8 mouse cellular contexts compared by ENCODE assay signal in genomic region chr4:140987476-140987875, GRCm38 (mm10). TPM values are rescaled to one million over a fixed set of nuclear protein-coding genes. Genes with fewer than 3 reads are reported as not detected.
A peak's percentile ranks its signal among the peaks of the same experiment; 100 is the strongest.
DNase-seq lines count a peak whose midpoint lies in the region; ATAC-seq lines count a peak whose summit lies in the region.

No protein-coding gene starts in this region.

- intact Hi-C loops in gastrocnemius, postnatal 14 days (cut with DNase I; ENCODE audit: low total_unique reads): no loop called here

- no peaks in the 10 kb centered on the region for H3K9me3 ChIP-seq in forebrain, embryonic 11.5 days (ENCODE audit: control insufficient read depth, low read length)
- H3K9me3 ChIP-seq in liver, embryonic 11.5 days (ENCODE audit: control insufficient read depth, low read length): no peaks in the 10 kb centered on the region
- H3K9me3 ChIP-seq in stomach, embryonic 15.5 days: no peaks in the 10 kb centered on the region

- ATAC-seq in forebrain, embryonic 11.5 days (replicated peaks; ENCODE audit: low FRiP score): no peak
- peak; percentile 19; the same call in 1 of the 2 replicates for ATAC-seq in liver, embryonic 11.5 days (replicated peaks; ENCODE audit: low FRiP score)
- ATAC-seq in stomach, embryonic 15.5 days (ENCODE audit: insufficient read depth, low FRiP score, low read depth): no peak

- H3K4me1 ChIP-seq in forebrain, embryonic 11.5 days (replicated peaks; ENCODE audit: control insufficient read depth, insufficient read depth, low read length): peaks cover 3% of the 10 kb centered on the region; the same call in 1 of the 2 replicates
- H3K4me1 ChIP-seq in liver, embryonic 11.5 days (replicated peaks; ENCODE audit: control insufficient read depth, insufficient read depth, low read length): peaks cover 31% of the 10 kb centered on the region
- H3K4me1 ChIP-seq in stomach, embryonic 15.5 days: peaks cover 27% of the 10 kb centered on the region

- peak; percentile 43 for DNase-seq in cerebellum, adult 9-11 months
- no peak for DNase-seq in cerebellum, adult 8-10 months
- DNase-seq in 416B (ENCODE audit: low read depth): peak; percentile 87
- DNase-seq in forebrain, embryonic 11.5 days (ENCODE audit: low spot score): no peak
- no peak for DNase-seq in liver, embryonic 11.5 days (ENCODE audit: low spot score)
- no peak for DNase-seq in gastrocnemius, postnatal 14 days
- no peak for DNase-seq in thymus, postnatal 14 days

- H3K36me3 ChIP-seq in forebrain, embryonic 11.5 days (ENCODE audit: control insufficient read depth, insufficient read depth, low read length): no peaks in the 10 kb centered on the region
- no peaks in the 10 kb centered on the region for H3K36me3 ChIP-seq in liver, embryonic 11.5 days (ENCODE audit: control insufficient read depth, insufficient read depth, low read length)
- peaks cover 3% of the 10 kb centered on the region; the same call in 1 of the 2 replicates for H3K36me3 ChIP-seq in stomach, embryonic 15.5 days

- H3K27ac ChIP-seq in forebrain, embryonic 11.5 days (ENCODE audit: low read depth, low read length): no peak overlapping the region
- H3K27ac ChIP-seq in liver, embryonic 11.5 days (ENCODE audit: low read depth, low read length): peak overlapping the region; percentile 32; the same call in 1 of the 2 replicates
- no peak overlapping the region for H3K27ac ChIP-seq in stomach, embryonic 15.5 days

- 36% methylated on average over 7 of the region's 7 CpGs for WGBS in forebrain, embryonic 11.5 days
- WGBS in liver, embryonic 11.5 days: 12% methylated on average over 7 of the region's 7 CpGs
- 18% methylated on average over 7 of the region's 7 CpGs for WGBS in stomach, embryonic 15.5 days

- H3K4me3 ChIP-seq in forebrain, embryonic 11.5 days (ENCODE audit: low read depth, low read length): peak overlapping the region; percentile 84
- peak overlapping the region; percentile 87 for H3K4me3 ChIP-seq in liver, embryonic 11.5 days (ENCODE audit: low read depth, low read length)
- H3K4me3 ChIP-seq in stomach, embryonic 15.5 days (replicated peaks): peak overlapping the region; percentile 86

- H3K4me2 ChIP-seq in forebrain, embryonic 11.5 days (ENCODE audit: low read depth, low read length, severe bottlenecking): peak overlapping the region; percentile 84
- H3K4me2 ChIP-seq in liver, embryonic 11.5 days: peak overlapping the region; percentile 97
- H3K4me2 ChIP-seq in stomach, embryonic 15.5 days: peak overlapping the region; percentile 82

- H3K9ac ChIP-seq in forebrain, embryonic 11.5 days (ENCODE audit: low read length): peak overlapping the region; percentile 90
- peak overlapping the region; percentile 78 for H3K9ac ChIP-seq in liver, embryonic 11.5 days (ENCODE audit: low read depth, low read length)
- peak overlapping the region; percentile 75; the same call in 1 of the 2 replicates for H3K9ac ChIP-seq in stomach, embryonic 15.5 days

- H3K27me3 ChIP-seq in forebrain, embryonic 11.5 days (ENCODE audit: control insufficient read depth, insufficient read depth, low read length): no peaks in the 10 kb centered on the region
- H3K27me3 ChIP-seq in liver, embryonic 11.5 days (replicated peaks; ENCODE audit: control insufficient read depth, insufficient read depth, low read length): no peaks in the 10 kb centered on the region
- no peaks in the 10 kb centered on the region for H3K27me3 ChIP-seq in stomach, embryonic 15.5 days (replicated peaks)

RNA-seq across cellular contexts. Expression of gene Atp13a2, which starts 0.8 kb away (rescaled TPM):
- polyA plus RNA-seq in forebrain, embryonic 11.5 days (2014; fragmentation: Nextera tagmentation; extraction: Ambion mirVana): 51.2 and 54.9 TPM in 2 replicates
- polyA plus RNA-seq in liver, embryonic 11.5 days (2014; fragmentation: Nextera tagmentation; extraction: Ambion mirVana): 41.7 and 42.7 TPM in 2 replicates
- 42.7 and 45.9 TPM in 2 replicates for polyA plus RNA-seq in stomach, embryonic 15.5 days (2015; fragmentation: Nextera tagmentation; extraction: Ambion mirVana)
- total RNA-seq in gastrocnemius, postnatal 14 days (2021): 10 to 100 TPM; 16.1 to 17.0 TPM

RNA-seq across cellular contexts. Expression of gene Mfap2, which starts 22.7 kb away (rescaled TPM):
- polyA plus RNA-seq in forebrain, embryonic 11.5 days (2014; fragmentation: Nextera tagmentation; extraction: Ambion mirVana): 263 and 298 TPM in 2 replicates
- 107 and 128 TPM in 2 replicates for polyA plus RNA-seq in liver, embryonic 11.5 days (2014; fragmentation: Nextera tagmentation; extraction: Ambion mirVana)
- 418 and 436 TPM in 2 replicates for polyA plus RNA-seq in stomach, embryonic 15.5 days (2015; fragmentation: Nextera tagmentation; extraction: Ambion mirVana)
- 10 to 100 TPM; 33.9 to 47.3 TPM for total RNA-seq in gastrocnemius, postnatal 14 days (2021)

RNA-seq across cellular contexts. Expression of gene Sdhb, which starts 26.5 kb away (rescaled TPM):
- polyA plus RNA-seq in forebrain, embryonic 11.5 days (2014; fragmentation: Nextera tagmentation; extraction: Ambion mirVana): 375 and 401 TPM in 2 replicates
- polyA plus RNA-seq in liver, embryonic 11.5 days (2014; fragmentation: Nextera tagmentation; extraction: Ambion mirVana): 339 and 355 TPM in 2 replicates
- polyA plus RNA-seq in stomach, embryonic 15.5 days (2015; fragmentation: Nextera tagmentation; extraction: Ambion mirVana): 419 and 423 TPM in 2 replicates
- 100 to 1,000 TPM; 480 to 609 TPM for total RNA-seq in gastrocnemius, postnatal 14 days (2021)

Comparison
In these comparisons a context has a peak if more than half of its experiments do, and no peak if none do; other contexts are left out.
1. DNase-seq: peak in cerebellum, adult 9-11 months (single experiment) and 416B (single experiment); none in cerebellum, adult 8-10 months (single experiment), forebrain, embryonic 11.5 days (single experiment), liver, embryonic 11.5 days (single experiment), gastrocnemius, postnatal 14 days (single experiment) and thymus, postnatal 14 days (single experiment).
2. Peak in every context shown above with its lines, with median percentiles within 50 percentile points of each other: H3K4me2 ChIP-seq, H3K4me3 ChIP-seq and H3K9ac ChIP-seq.